Mouse (Mus musculus): Measurements from ENCODE around the gene Atrnl1.

DNA sequence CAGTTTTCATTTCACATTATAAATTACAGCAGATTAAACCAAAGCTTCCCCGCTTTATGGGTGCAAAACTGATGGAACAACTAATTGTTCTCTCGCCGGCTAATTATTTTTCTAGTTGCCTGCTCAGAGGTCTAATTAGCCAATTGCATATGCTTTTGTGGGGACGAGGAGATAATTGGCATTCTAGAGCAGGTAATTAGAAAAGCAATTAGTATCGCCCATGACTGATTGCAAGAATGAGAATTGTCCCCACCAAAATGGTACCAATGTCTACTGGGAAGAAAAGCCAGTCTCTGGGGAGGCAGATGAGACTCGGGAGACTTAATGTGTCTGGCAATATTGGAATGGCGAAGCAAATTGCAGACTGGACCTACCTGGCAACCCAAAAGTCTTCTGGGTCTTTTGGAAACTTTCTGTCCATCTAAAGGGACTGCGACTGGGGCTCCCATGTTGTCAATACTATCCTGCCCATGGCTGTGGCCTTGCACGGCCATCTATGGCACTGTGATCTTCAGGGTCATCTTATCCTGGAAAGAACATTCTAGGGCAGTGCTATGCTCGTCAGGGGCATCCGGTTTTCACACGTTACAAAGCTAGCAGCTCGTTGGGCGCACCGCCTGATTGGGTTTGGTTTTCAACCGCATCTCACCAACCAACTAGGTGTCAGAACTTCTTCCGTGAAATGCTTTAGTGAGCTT lies 377.0 kb downstream of the Atrnl1 start:
- TF ChIP-seq CTCF (IDR thresholded peaks at IDR 0.05; ENCODE audit: insufficient read depth, low read depth, low read length), result no peak
- TF ChIP-seq POLR2A (IDR thresholded peaks at IDR 0.05; ENCODE audit: insufficient read depth, low read depth, low read length), result no peak
